Mouse (Mus musculus): ENCODE measurements around the gene Olfr1031. TPM values are rescaled to one million over a fixed set of nuclear protein-coding genes. Genes with fewer than 3 reads are reported as not detected.
"Not testable (repeated sequence)": the region's sequence is repeated elsewhere in the genome, so short reads cannot be mapped to it uniquely, and the experiment has no call there.

The Olfr1031 gene
- not detected for total RNA-seq (2021)

DNA sequence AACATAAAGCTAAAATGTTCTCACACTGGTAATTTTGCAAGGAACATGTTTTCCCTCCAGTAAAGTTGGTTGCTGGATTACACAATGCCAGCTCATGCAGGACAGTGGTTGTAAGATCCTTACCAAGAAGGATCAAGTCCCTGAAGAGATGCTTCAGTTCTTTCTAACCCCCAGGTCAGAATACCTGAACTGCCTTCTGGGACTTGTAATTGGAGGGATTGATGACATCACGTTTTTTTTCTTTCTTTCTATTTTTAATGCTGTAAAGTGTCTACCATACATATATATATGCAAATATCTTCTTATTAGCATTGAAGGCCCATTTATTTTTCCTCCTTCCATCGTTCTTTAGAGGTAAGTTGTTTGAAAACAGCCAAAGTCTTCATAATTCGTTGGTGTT is at the start of gene Olfr1031:
Gene Olfr1031 (plus strand): TSS at position 301 of the 400 bp plus-strand sequence.
- no peak for DNase-seq (ENCODE audit: low spot score)
- intact Hi-C loops (cut with DNase I), result no loop called here

GRCm38 (mm10) chr2:85950137-85950536 is 40.0 kb upstream of the Olfr1031 start, which contains the start of gene Olfr1028:
Olfr1028 (plus strand) TSS chr2:85950437.
- intact Hi-C loops (cut with DNase I), result no loop called here
- no peak for DNase-seq (ENCODE audit: low spot score)

- DNase-seq (ENCODE audit: low spot score), result no peak
- intact Hi-C loops (cut with DNase I), result no loop called here
Measured at GRCm38 (mm10) chr2:85973595-85973994, 16.5 kb upstream of the Olfr1031 start, which contains the start of gene Olfr1029. Olfr1029 (plus strand) TSS chr2:85973895.

DNA sequence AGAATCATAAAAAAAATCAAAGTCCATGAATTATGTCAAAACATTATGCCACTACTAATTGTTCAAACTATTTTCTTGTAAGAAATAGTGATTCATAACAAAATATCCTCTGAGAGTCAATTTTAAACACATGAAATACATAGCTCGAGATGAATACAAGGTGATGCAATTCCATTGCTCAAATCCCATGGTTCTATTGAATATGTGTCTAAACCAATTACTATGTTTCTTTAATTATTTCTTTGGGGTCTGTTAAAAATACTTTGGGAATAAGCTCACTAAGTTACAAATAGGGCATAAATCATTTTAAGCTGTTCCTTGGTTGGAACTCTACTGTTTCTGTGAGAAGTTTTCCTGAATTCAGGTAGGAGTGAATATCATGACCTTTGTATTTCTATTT is 11.1 kb upstream of the Olfr1031 start, which contains the start of gene Olfr1030:
Gene Olfr1030 (plus strand): TSS at position 301 of the 400 bp plus-strand sequence.
- intact Hi-C loops (cut with DNase I), result no loop called here
- DNase-seq (ENCODE audit: low spot score), result no peak

DNA sequence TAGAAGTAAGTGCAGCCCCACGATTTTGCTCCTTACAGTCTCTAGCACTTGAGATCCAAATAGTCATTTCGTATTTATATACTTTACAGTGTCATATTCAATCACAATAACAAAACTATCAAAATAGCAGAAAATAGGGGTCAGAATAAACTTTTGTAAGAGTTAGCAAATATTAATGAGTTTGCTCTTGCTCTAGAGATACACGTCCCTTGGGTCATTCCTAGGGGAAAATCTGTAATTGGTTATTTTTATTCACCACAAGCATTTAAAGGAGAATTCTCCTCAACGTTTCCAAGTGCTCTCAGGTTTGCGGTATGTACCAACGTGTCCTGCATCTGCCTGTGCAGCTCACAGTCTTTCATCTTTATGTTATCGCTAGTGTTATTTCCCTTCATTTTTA is 15.1 kb downstream of the Olfr1031 start, which contains the start of gene Olfr1032:
Gene Olfr1032 (plus strand): TSS at position 301 of the 400 bp plus-strand sequence.
- intact Hi-C loops (cut with DNase I), result no loop called here

GRCm38 (mm10) chr2:86020406-86020805 is 30.3 kb downstream of the Olfr1031 start, which contains the start of gene Olfr1033:
Olfr1033 (plus strand) TSS chr2:86020633.
- intact Hi-C loops (cut with DNase I), result not testable (repeated sequence)
- DNase-seq (ENCODE audit: low spot score), result peak; percentile 12

More for the DNA sequence above, 15.1 kb downstream of the Olfr1031 start, which contains the start of gene Olfr1032:
- DNase-seq (ENCODE audit: low spot score), result no peak

DNA sequence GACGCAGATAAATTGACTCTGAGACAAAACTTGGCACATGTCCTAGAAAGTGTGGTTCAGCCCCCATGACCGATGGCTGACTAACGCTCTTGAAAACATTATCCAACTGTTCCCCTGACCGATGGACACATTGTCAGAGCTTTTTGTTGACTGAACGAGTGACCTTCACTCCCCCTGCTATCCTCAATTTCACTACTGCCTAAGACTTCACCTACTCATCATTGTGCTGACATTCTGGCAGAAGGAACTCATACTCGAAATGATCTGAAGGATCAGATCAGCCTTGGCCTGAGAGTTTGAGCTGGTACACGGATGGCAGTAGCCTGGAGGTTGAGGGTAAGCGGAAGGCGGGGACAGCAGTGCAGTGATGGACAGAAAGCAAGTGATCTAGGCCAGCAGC is 31.4 kb downstream of the Olfr1031 start:
- DNase-seq (ENCODE audit: low spot score); intact Hi-C loops (cut with DNase I): not testable (repeated sequence)

Other genes starting within 250 kb of the Olfr1031 start
- gene Olfr1012, start 227.5 kb upstream of the Olfr1031 start, total RNA-seq (2021), result not detected
- not detected for gene Olfr1013, start 223.2 kb upstream of the Olfr1031 start, total RNA-seq (2021)
- not detected for gene Olfr1014, start 217.6 kb upstream of the Olfr1031 start, total RNA-seq (2021)
- gene Olfr1015, start 208.3 kb upstream of the Olfr1031 start, total RNA-seq (2021), result not detected
- not detected for gene Olfr1016, start 187.8 kb upstream of the Olfr1031 start, total RNA-seq (2021)
- gene Olfr1018, start 171.8 kb upstream of the Olfr1031 start, total RNA-seq (2021), result not detected
- gene Olfr1019, start 144.8 kb upstream of the Olfr1031 start, total RNA-seq (2021), result not detected
- gene Olfr1020, start 143.3 kb upstream of the Olfr1031 start, total RNA-seq (2021), result not detected
- gene Olfr1022, start 121.7 kb upstream of the Olfr1031 start, total RNA-seq (2021), result not detected
- gene Olfr1023, start 104.7 kb upstream of the Olfr1031 start, total RNA-seq (2021), result not detected
- gene Olfr1024, start 85.3 kb upstream of the Olfr1031 start, total RNA-seq (2021), result not detected
- not detected for gene Olfr1025-ps1, start 75.1 kb upstream of the Olfr1031 start, total RNA-seq (2021)
- not detected for gene Olfr1026, start 68.7 kb upstream of the Olfr1031 start, total RNA-seq (2021)
- not detected for gene Olfr1028, start 39.9 kb upstream of the Olfr1031 start, total RNA-seq (2021)
- not detected for gene Olfr1029, start 16.4 kb upstream of the Olfr1031 start, total RNA-seq (2021)
- gene Olfr1030, start 11.0 kb upstream of the Olfr1031 start, total RNA-seq (2021), result not detected
- not detected for gene Olfr1032, start 15.2 kb downstream of the Olfr1031 start, total RNA-seq (2021)
- 1 to 10 TPM; 5.3 to 6.2 TPM for gene Olfr1033, start 30.3 kb downstream of the Olfr1031 start, total RNA-seq (2021)
- under 1 TPM; 0.14 to 0.16 TPM for gene Olfr1034, start 55.6 kb downstream of the Olfr1031 start, total RNA-seq (2021)
- not detected for gene Olfr1036, start 83.7 kb downstream of the Olfr1031 start, total RNA-seq (2021)
- gene Olfr1037, start 97.1 kb downstream of the Olfr1031 start, total RNA-seq (2021), result not detected
- gene Olfr1039, start 145.6 kb downstream of the Olfr1031 start, total RNA-seq (2021), result not detected
- gene Olfr1040, start 156.4 kb downstream of the Olfr1031 start, total RNA-seq (2021), result not detected
- not detected for gene Olfr1042, start 171.5 kb downstream of the Olfr1031 start, total RNA-seq (2021)
- gene Olfr1043, start 177.2 kb downstream of the Olfr1031 start, total RNA-seq (2021), result not detected
- not detected for gene Olfr1044, start 187.5 kb downstream of the Olfr1031 start, total RNA-seq (2021)
- not detected for gene Olfr52, start 195.4 kb downstream of the Olfr1031 start, total RNA-seq (2021)
- gene Olfr1045, start 212.7 kb downstream of the Olfr1031 start, total RNA-seq (2021), result not detected
- not detected for gene Olfr1046, start 229.0 kb downstream of the Olfr1031 start, total RNA-seq (2021)
- gene Olfr1047, start 241.1 kb downstream of the Olfr1031 start, total RNA-seq (2021), result not detected
- gene Olfr1048, start 250.0 kb downstream of the Olfr1031 start, total RNA-seq (2021), result not detected